Mouse (Mus musculus) hindbrain, embryonic 14.5 days (tissue): ENCODE data around the gene Srms. TPM values are rescaled to one million over a fixed set of nuclear protein-coding genes. Genes with fewer than 3 reads are reported as not detected.
A peak's percentile ranks its signal among the peaks of the same experiment; 100 is the strongest.

Experiments used
- ATAC-seq: fragments of 200-750 bp; cut with Nextera tagmentation; 2 replicates; pipeline ENCODE4 v1.8.0; 2017; ENCODE audit warnings: moderate number of reproducible peaks, mild to moderate bottlenecking, moderate TSS enrichment, moderate library complexity; ENCODE audit not compliant: low FRiP score
- DNase-seq: peaks from one replicate; pipeline ENCODE4 v3.0.0-alpha.2; 2015; ENCODE audit warnings: low spot score
- H3K27ac ChIP-seq: fragments of 300-500 bp; sonication (generic); 2 replicates; pipeline ENCODE4 v1.5.1; 2014; ENCODE audit warnings: mild to moderate bottlenecking, moderate library complexity
- H3K27me3 ChIP-seq: fragments of 300-500 bp; sonication (generic); 2 replicates; pipeline ENCODE4 v1.6.1; 2014; ENCODE audit warnings: mild to moderate bottlenecking, low read length, mixed read lengths; ENCODE audit not compliant: control insufficient read depth, insufficient read depth
- H3K36me3 ChIP-seq: fragments of 300-500 bp; sonication (generic); replicated peaks from 2 replicates; pipeline ENCODE4 v1.6.1; 2014; ENCODE audit not compliant: control insufficient read depth, insufficient read depth
- H3K4me1 ChIP-seq: fragments of 300-500 bp; sonication (generic); replicated peaks from 2 replicates; pipeline ENCODE4 v1.6.1; 2014; ENCODE audit warnings: antibody characterized with exemption, low read length, mixed read lengths; ENCODE audit not compliant: control insufficient read depth, insufficient read depth
- H3K4me2 ChIP-seq: fragments of 300-500 bp; sonication (generic); replicated peaks from 2 replicates; pipeline ENCODE4 v1.6.1; 2014; ENCODE audit warnings: mild to moderate bottlenecking, moderate library complexity
- H3K4me3 ChIP-seq: fragments of 300-500 bp; sonication (generic); replicated peaks from 2 replicates; pipeline ENCODE4 v1.5.1; 2014; ENCODE audit warnings: mild to moderate bottlenecking, low read length
- H3K9ac ChIP-seq: fragments of 300-500 bp; sonication (generic); 2 replicates; pipeline ENCODE4 v1.6.1; 2014
- H3K9me3 ChIP-seq: fragments of 300-500 bp; sonication (generic); 2 replicates; pipeline ENCODE4 v1.6.1; 2016; ENCODE audit warnings: low read length; ENCODE audit not compliant: control insufficient read depth
- WGBS: fragments of 180-500 bp; shearing (Covaris S2); extraction: QIAGEN DNeasy Blood & Tissue Kit; methylation state at CpG from one replicate; pipeline ENCODE4 v1.1.7; 2014; 5-methylcytosine and 5-hydroxymethylcytosine counted together
- polyA plus RNA-seq: library from polyadenylated mRNA; unstranded; fragments of >200 nt; fragmentation: Nextera tagmentation; extraction: Ambion mirVana; gene quantifications from 2 replicates; pipeline ENCODE4 v1.2.1, GENCODE M21; 2014

The Srms gene
- polyA plus RNA-seq, 1 experiment from 2014 or later, result 0.48 TPM

DNA sequence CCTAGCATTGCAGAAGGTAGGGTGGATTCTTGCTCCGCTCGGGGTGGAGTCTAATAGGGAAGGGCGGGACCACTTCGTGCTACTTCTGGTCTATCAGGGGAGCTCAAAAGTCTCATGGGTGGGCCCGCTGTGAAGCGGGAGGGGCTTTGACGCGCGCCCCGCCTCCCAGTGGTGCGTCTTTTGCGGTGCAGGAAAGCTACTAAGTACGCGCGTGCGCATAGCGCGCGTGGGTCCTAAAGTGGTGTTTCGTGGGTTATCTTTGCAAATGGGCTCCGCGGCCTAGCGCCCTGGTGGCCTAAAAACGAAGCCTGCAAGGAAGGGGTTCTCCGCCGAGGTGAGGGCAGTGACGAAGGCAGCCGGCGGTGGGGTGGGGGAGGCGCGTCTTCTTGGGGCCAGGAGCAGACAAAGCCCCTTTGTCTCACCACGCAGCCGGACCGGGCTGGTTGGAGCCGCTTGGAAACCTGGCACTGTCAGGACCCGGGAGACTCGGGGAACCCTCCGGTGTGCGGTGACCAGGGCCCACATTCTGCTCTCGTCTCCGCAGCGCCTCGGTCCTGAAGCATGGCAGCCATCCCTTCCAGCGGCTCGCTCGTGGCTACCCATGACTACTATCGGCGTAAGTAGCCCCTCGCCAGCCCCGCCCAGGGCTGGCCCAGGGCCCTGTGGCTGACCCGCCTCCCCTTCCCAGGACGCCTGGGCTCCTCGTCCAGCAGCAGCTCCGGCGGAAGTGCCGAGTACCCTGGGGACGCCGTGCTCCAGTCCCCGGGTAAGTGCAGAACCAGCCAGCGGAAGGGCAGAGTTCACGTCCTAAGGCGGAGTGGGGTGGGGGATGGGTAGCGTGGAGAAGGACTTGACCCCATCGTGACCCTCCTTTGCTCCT is 25.6 kb downstream of the Srms start, which contains the start of gene Ppdpf:
TSS of gene Ppdpf (plus strand) at position 127 of the 880 bp plus-strand sequence.
- H3K9ac ChIP-seq, result peak within 1 kb of the TSS; percentile 98
- H3K27me3 ChIP-seq, result no peaks in the 10 kb centered on the region
- peaks cover 14% of the 10 kb centered on the region for H3K36me3 ChIP-seq
- peaks cover 9% of the 10 kb centered on the region for H3K4me1 ChIP-seq
- ATAC-seq (peak; percentile 90), DNase-seq (peak; percentile 88)
- peak within 1 kb of the TSS; percentile 76 for H3K4me2 ChIP-seq
- peak within 1 kb of the TSS; percentile 77 for H3K4me3 ChIP-seq
- peak within 1 kb of the TSS; percentile 97 for H3K27ac ChIP-seq
- no peaks in the 10 kb centered on the region for H3K9me3 ChIP-seq
- under 1% methylated on average over 64 of the region's 64 CpGs for WGBS

DNA sequence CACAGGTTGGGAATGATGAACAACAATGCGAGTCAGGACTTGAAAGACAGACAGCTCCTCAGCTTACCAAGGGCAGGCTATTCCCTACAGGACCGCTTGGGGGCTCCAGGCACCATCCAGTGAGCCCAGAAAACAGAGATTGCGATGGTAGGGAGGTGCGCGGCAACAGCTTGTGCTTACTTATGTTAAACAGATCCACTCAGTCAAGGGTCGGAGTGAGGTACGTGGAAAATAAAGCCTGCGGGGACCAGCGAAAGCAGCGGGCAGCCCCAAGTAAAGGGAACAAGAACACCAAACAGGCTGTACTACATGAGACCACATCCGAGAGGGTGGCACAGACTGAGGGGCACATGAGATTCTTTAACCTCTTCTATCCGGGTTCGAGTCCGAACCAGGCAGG is 26.4 kb downstream of the Srms start:
- peak; percentile 84 for ATAC-seq
- no peaks in the 10 kb centered on the region for H3K27me3 ChIP-seq

DNA sequence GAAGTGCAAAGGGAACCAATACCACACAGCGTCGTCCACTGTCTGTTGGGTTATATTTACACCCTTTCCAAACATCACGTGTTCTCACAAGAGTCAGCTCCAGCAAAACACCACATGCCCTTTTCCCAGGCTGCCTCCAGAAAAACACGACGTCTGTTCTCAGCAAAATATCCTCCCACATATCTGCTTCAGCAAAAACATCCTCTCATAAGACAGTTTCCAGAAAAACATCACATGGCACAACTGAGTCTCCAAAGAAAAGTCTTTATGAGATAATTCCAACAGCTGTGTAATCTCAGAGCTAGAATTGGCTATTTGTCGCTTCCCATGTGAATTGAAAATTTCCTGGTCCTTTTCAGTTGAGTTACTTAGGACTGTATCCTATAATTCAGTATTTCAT is 32.1 kb downstream of the Srms start:
- ATAC-seq (no peak), DNase-seq (no peak)
- H3K4me1 ChIP-seq, result no peaks in the 10 kb centered on the region
- no peaks in the 10 kb centered on the region for H3K9me3 ChIP-seq
- H3K27ac ChIP-seq, result no peak overlapping the region
- no peak overlapping the region for H3K9ac ChIP-seq
- 83% methylated on average over 6 of the region's 6 CpGs for WGBS
- no peaks in the 10 kb centered on the region for H3K36me3 ChIP-seq
- H3K4me3 ChIP-seq, result no peak overlapping the region
- no peaks in the 10 kb centered on the region for H3K27me3 ChIP-seq
- H3K4me2 ChIP-seq, result no peak overlapping the region

More for the DNA sequence above, 26.4 kb downstream of the Srms start:
- H3K4me3 ChIP-seq, result peak overlapping the region; percentile 77
- H3K9me3 ChIP-seq, result no peaks in the 10 kb centered on the region
- peaks cover 9% of the 10 kb centered on the region for H3K4me1 ChIP-seq
- peak overlapping the region; percentile 98 for H3K9ac ChIP-seq
- peak overlapping the region; percentile 76 for H3K4me2 ChIP-seq
- peak overlapping the region; percentile 97 for H3K27ac ChIP-seq
- DNase-seq, result peak; percentile 88
- peaks cover 14% of the 10 kb centered on the region for H3K36me3 ChIP-seq
- under 1% methylated on average over 14 of the region's 14 CpGs for WGBS

DNA sequence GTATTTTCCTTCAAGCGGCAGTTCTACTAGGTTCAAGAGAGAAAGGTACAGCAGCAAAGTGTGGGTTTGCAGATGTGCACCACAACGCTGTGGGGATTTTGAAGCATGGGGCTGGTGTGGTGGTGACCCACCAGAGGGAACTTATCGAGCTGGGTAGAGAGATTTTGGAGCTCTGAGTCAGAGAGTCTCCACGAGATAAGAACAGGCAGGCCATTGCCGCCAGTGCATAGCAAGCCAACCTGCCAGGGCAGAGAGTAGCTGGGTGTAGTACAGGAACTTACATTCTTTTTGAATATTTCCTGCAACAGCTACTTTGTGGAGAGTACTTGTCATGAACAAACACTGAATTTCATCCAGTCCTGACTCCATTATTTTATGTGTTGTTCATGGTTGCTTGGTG is 34.5 kb downstream of the Srms start:
- no peak overlapping the region for H3K9ac ChIP-seq
- no peaks in the 10 kb centered on the region for H3K36me3 ChIP-seq
- 84% methylated on average over 5 of the region's 5 CpGs for WGBS
- DNase-seq (no peak), ATAC-seq (no peak)
- no peaks in the 10 kb centered on the region for H3K27me3 ChIP-seq
- no peak overlapping the region for H3K4me3 ChIP-seq
- H3K27ac ChIP-seq, result no peak overlapping the region
- no peaks in the 10 kb centered on the region for H3K4me1 ChIP-seq
- no peak overlapping the region for H3K4me2 ChIP-seq
- no peaks in the 10 kb centered on the region for H3K9me3 ChIP-seq

DNA sequence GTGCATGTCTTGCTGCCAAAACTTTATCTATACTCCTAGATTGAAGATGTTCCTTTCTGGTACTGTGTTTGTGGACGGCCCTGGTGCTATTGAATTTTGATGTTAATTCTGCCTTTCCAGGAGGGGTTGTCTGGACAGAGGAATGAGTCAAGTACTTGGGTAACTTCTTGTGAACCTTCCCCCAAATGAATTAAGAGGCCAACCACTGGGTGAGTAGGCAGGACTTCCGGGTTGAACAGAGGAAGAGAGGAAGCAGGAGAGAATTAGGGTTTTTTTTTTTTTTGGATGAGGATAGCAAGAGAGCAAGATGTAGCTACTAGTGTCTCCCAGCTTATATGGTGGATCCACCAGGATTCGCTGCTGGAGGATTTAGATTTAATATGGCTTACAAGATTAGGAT is 35.0 kb downstream of the Srms start:
- Histone ChIP-seq H3K36me3 (no peaks in the 10 kb centered on the region), H3K9me3 (no peaks in the 10 kb centered on the region), H3K4me2 (no peak overlapping the region), H3K27ac (no peak overlapping the region), H3K27me3 (no peaks in the 10 kb centered on the region), H3K9ac (no peak overlapping the region), H3K4me1 (no peaks in the 10 kb centered on the region), H3K4me3 (no peak overlapping the region)
- no peak for ATAC-seq
- no peak for DNase-seq
- 81% methylated on average over 3 of the region's 3 CpGs for WGBS

DNA sequence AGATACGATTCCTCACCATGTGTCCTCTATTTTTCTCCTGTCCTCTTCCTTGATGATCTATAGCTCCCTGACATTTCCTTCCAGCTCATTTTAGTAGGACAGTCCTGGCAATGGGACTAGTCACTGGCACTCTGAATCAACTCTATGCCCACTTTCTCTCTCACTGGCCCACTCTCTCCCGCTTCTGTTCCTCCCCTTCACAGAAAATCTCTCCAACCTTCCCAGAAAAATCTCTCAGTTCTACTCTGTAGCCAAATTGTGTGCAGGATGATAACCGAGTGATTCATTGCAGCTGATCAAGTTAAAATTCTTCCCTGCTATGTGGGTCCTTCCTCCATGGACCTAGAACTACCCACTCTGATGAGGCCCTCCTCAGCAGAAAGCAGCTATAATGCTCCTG is 38.3 kb downstream of the Srms start:
- H3K27me3 ChIP-seq, result no peaks in the 10 kb centered on the region
- no peak overlapping the region for H3K27ac ChIP-seq
- no peaks in the 10 kb centered on the region for H3K4me1 ChIP-seq
- DNase-seq (no peak), ATAC-seq (no peak)
- H3K9ac ChIP-seq, result no peak overlapping the region
- WGBS, result 88% methylated on average over 3 of the region's 3 CpGs
- no peak overlapping the region for H3K4me3 ChIP-seq
- H3K9me3 ChIP-seq, result no peaks in the 10 kb centered on the region
- H3K4me2 ChIP-seq, result no peak overlapping the region
- no peaks in the 10 kb centered on the region for H3K36me3 ChIP-seq

DNA sequence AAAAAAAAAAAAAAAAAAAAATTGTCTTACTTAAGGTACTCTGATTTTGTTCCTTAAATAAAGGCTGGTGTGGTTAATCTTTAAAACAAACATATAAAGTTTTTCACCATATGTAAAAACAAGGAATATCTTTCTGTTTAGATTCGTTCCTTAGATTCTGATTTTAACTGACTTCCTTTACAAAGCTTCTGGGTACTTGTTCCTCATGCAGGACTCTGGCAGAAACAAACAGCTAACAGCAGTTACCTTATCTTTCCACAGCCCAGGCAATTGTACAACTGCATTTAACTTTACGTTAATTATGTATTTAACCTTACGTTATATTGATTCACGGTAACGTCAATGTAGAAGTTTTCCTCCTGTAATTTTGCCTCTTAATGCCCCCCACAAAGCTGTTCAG is 46.5 kb downstream of the Srms start:
- 89% methylated on average over 5 of the region's 5 CpGs for WGBS

DNA sequence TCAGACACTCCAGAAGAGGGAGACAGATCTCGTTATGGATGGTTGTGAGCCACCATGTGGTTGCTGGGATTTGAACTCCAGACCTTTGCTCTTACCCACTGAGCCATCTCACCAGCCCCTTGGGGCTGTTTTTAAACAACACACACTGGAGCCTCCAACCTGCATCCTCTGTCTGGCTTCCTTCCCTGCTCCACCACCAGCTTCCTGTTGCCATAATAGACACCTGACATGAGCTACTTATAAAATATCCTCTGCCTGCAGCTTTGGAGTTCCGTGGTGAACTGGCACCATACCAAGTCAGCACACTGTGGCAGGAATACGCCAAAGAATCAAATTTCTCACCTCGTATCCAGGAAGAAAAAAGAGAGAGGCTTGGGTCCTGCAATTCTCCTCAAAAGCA is 52.2 kb downstream of the Srms start:
- peaks cover 30% of the 10 kb centered on the region for H3K4me1 ChIP-seq
- H3K27ac ChIP-seq, result no peak overlapping the region
- ATAC-seq, result no peak
- H3K4me2 ChIP-seq, result no peak overlapping the region
- H3K27me3 ChIP-seq, result no peaks in the 10 kb centered on the region
- no peak overlapping the region for H3K9ac ChIP-seq
- no peak overlapping the region for H3K4me3 ChIP-seq
- no peaks in the 10 kb centered on the region for H3K9me3 ChIP-seq
- DNase-seq, result no peak
- no peaks in the 10 kb centered on the region for H3K36me3 ChIP-seq
- WGBS, result 74% methylated on average over 4 of the region's 4 CpGs

More for the DNA sequence above, 46.5 kb downstream of the Srms start:
- no peak overlapping the region for H3K9ac ChIP-seq
- no peak overlapping the region for H3K27ac ChIP-seq
- H3K27me3 ChIP-seq, result no peaks in the 10 kb centered on the region
- H3K4me3 ChIP-seq, result no peak overlapping the region
- no peaks in the 10 kb centered on the region for H3K9me3 ChIP-seq
- DNase-seq, result no peak
- no peaks in the 10 kb centered on the region for H3K36me3 ChIP-seq
- no peak overlapping the region for H3K4me2 ChIP-seq
- H3K4me1 ChIP-seq, result no peaks in the 10 kb centered on the region
- ATAC-seq, result no peak

DNA sequence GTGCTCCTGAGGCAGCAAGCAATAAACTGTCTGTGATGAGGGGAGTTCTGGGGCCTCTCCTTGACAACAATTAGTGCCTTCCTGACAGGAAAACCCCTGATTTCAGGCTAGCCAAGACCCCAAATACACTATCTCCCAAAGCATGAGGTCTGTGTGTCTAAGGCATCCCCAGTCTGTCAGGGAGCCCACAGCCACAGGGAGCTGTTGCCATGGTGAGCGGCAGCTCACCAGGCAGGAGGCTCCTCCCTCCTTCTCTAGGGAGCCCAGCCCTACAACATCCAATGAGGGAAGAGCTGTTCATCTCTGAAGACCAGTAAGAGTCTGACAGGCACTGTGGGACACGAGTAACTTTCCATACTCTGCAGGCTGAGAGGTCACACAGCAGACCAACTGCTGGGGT is 53.2 kb downstream of the Srms start:
- H3K4me3 ChIP-seq, result no peak overlapping the region
- H3K9ac ChIP-seq, result no peak overlapping the region
- H3K27ac ChIP-seq, result peak overlapping the region; percentile 57
- ATAC-seq (peak; percentile 77), DNase-seq (peak; percentile 39)
- H3K27me3 ChIP-seq, result no peaks in the 10 kb centered on the region
- WGBS, result 0% methylated on average over 2 of the region's 2 CpGs
- no peak overlapping the region for H3K4me2 ChIP-seq
- H3K9me3 ChIP-seq, result no peaks in the 10 kb centered on the region
- peaks cover 41% of the 10 kb centered on the region for H3K4me1 ChIP-seq
- H3K36me3 ChIP-seq, result no peaks in the 10 kb centered on the region
